Mouse (Mus musculus) G1E (cell line): ENCODE results near the gene Tbxa2r.

Experiments
- CTCF ChIP-seq: IDR thresholded peaks from 2 replicates; pipeline ENCODE4 v1.5.1; 2012; ENCODE audit warnings: low read depth, low read length, inconsistent platforms, mixed read lengths
- GATA1 ChIP-seq: IDR thresholded peaks from 2 replicates; pipeline ENCODE4 v1.6.1; 2012; ENCODE audit warnings: borderline replicate concordance, low read length, inconsistent platforms, mixed read lengths
- GATA2 ChIP-seq: IDR thresholded peaks from 2 replicates; pipeline ENCODE4 v1.6.1; 2012; ENCODE audit warnings: low read depth, low read length, inconsistent platforms, borderline replicate concordance

GRCm38 (mm10) chr10:81378553-81379182, 50.1 kb downstream of the Tbxa2r start:
- TF ChIP-seq CTCF (no peak), GATA2 (no peak), GATA1 (no peak)
